Mouse (Mus musculus): ENCODE data around the gene Wap. TPM values are rescaled to one million over a fixed set of nuclear protein-coding genes. Genes with fewer than 3 reads are reported as not detected.

Wap gene
- polyA plus RNA-seq, 1 experiment: not detected

DNA sequence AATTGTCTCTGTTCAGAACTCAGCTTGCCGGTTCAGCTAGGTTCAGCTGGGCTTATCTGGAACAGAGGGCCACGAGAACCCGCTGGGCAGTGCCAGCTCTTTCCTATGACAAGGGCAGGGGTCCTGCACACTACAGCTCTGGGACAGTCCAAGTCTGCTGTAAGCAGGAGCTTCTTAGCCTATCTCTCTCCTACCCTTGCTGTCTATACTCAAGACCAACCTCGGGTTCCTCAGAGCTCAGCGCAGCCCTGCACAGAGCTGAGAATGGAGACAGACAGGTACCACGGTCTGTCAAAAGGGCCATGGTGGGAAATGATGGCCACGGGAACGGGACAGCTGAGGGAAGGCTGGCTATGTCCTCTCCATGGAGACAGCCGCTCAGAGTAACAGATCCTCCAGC lies 35.2 kb downstream of the Wap start:
- TF ChIP-seq POLR2A (IDR thresholded peaks at IDR 0.05; ENCODE audit: low read depth, low read length) (no peak), CTCF (IDR thresholded peaks at IDR 0.05; ENCODE audit: extremely low read depth, insufficient read depth, insufficient read length, insufficient replicate concordance) (no peak)
- peaks cover 4% of the 10 kb centered on the region; the same call in 1 of the 2 replicates for H3K27me3 ChIP-seq (ENCODE audit: control insufficient read depth, insufficient read depth, low read length)

DNA sequence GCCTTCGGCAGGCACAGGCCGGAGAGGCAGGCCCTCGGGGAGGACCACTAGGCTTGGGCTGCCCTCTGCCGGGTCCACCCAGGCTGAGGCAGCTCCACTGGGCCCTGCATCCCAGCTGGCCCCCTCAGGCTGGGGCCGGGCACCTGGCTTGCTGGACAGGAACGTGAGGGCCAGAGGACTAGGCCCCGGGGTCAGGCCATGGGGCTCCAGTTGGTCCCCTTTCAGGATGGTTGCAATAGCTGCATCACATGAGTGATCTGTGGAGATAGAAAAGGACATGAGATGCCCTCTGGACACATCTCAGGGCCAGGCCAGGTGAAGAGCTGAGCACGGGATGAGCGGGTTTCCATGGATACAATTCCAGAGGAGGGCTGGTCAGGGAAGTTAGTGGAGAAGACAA lies 35.8 kb downstream of the Wap start:
- TF ChIP-seq CTCF (IDR thresholded peaks at IDR 0.05; ENCODE audit: extremely low read depth, insufficient read depth, insufficient read length, insufficient replicate concordance): no peak
- 87% methylated on average over 9 of the region's 9 CpGs for WGBS
- H3K36me3 ChIP-seq (ENCODE audit: control insufficient read depth, insufficient read depth, low read length): peaks cover 14% of the 10 kb centered on the region
- H3K27me3 ChIP-seq (ENCODE audit: control insufficient read depth, insufficient read depth, low read length): peaks cover 4% of the 10 kb centered on the region; the same call in 1 of the 2 replicates
- H3K4me3 ChIP-seq (ENCODE audit: extremely low read depth, insufficient read depth, insufficient read length): no peak overlapping the region
- H3K27ac ChIP-seq (ENCODE audit: insufficient read depth, low read length): no peak overlapping the region
- H3K4me1 ChIP-seq (ENCODE audit: control insufficient read depth, insufficient read depth, insufficient read length): peaks cover 9% of the 10 kb centered on the region
- DNase-seq (ENCODE audit: low read depth in 1 of 2, low spot score in 2 of 2): no peak

More for the DNA sequence above, 35.2 kb downstream of the Wap start:
- H3K4me3 ChIP-seq (ENCODE audit: extremely low read depth, insufficient read depth, insufficient read length): no peak overlapping the region
- DNase-seq (ENCODE audit: low read depth in 1 of 2, low spot score in 2 of 2): no peak
- peaks cover 9% of the 10 kb centered on the region for H3K36me3 ChIP-seq (ENCODE audit: control insufficient read depth, insufficient read depth, low read length)
- WGBS: 72% methylated on average over 9 of the region's 9 CpGs
- H3K27ac ChIP-seq (ENCODE audit: insufficient read depth, low read length): no peak overlapping the region
- H3K4me1 ChIP-seq (ENCODE audit: control insufficient read depth, insufficient read depth, insufficient read length): peaks cover 9% of the 10 kb centered on the region

DNA sequence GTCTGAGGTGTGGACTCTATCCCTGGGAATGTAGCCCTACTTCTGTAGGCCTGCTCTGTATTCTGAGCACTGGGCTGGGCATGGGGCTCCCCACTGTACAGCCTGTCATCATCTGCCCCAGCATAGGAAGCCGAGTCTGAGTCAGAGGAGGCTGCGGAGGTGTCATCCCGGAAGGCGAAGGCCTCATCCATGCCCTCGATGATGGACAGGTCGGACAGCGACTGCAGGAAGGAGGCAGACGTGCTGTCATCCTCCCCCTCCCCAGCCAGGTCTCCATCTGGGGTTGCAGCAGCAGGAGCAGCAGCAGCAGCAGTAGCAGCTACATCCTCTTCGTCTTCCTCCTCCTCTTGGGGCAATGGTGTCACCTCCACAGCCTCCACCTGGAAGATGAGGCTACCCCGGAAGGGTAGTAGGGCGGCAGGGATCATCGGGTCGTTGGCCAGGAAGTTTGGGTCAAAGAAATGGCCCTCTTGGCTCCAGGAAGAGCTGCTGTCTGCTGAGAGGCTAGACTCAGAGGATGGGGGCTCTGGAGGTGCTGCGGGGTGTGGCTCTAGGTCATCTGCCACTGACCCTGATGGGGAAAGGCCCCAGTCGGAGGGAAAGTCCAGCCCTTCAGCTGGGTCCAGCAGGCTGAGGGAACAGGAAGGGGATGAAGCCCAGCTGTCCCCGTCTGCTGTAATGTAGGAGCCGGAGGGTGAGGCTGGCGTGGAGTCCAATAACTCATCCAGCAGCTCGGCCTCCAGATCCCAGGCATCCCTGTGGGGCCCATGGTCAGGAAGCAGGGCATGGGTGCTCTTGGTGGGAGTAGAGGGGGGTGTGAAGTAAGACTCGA lies 36.6 kb downstream of the Wap start:
- no peak for DNase-seq (ENCODE audit: low read depth in 1 of 2, low spot score in 2 of 2)
- Histone ChIP-seq H3K27ac (ENCODE audit: insufficient read depth, low read length) (no peak overlapping the region), H3K4me3 (ENCODE audit: extremely low read depth, insufficient read depth, insufficient read length) (no peak overlapping the region), H3K27me3 (ENCODE audit: control insufficient read depth, insufficient read depth, low read length) (peaks cover 4% of the 10 kb centered on the region; the same call in 1 of the 2 replicates), H3K36me3 (ENCODE audit: control insufficient read depth, insufficient read depth, low read length) (peaks cover 20% of the 10 kb centered on the region), H3K4me1 (ENCODE audit: control insufficient read depth, insufficient read depth, insufficient read length) (peaks cover 9% of the 10 kb centered on the region)
- 66% methylated on average over 20 of the region's 20 CpGs for WGBS
- no peak for TF ChIP-seq POLR2A (IDR thresholded peaks at IDR 0.05; ENCODE audit: low read depth, low read length)
- no peak for TF ChIP-seq CTCF (IDR thresholded peaks at IDR 0.05; ENCODE audit: extremely low read depth, insufficient read depth, insufficient read length, insufficient replicate concordance)

DNA sequence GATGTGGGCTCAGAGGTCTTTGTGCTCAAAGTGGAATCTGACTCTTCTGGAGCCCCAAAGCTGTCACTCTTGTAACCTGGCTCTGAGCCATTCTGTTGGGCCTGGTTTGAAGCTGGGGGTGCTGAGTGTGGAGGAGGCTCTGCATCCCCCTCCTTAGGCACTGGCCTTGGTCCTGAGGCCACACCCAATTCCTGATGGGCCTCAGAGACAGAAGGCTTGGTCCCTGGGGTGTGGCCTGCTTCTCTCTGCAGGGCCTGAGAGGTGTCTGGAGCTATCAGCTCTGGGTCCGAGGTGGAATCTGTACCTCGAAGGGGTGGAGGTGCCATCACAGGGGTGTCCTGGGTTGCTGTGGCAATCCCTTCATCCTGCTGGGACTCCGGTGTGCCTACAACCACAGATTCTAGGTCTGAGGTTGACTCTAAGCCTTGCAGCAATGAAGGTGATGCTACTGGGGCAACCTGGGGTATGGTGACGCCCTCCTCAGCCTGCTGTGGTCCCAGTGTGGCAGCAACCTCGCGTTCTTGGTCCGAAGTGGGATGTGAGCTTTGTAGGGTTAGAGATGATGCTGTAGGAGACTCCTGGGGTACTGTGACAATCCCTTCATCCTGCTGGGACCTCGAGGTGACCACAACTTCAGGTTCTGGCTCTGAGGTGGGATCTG lies 38.0 kb downstream of the Wap start:
- Histone ChIP-seq H3K4me3 (ENCODE audit: extremely low read depth, insufficient read depth, insufficient read length) (no peak overlapping the region), H3K36me3 (ENCODE audit: control insufficient read depth, insufficient read depth, low read length) (peaks cover 34% of the 10 kb centered on the region), H3K27me3 (ENCODE audit: control insufficient read depth, insufficient read depth, low read length) (peaks cover 2% of the 10 kb centered on the region; the same call in 1 of the 2 replicates), H3K27ac (ENCODE audit: insufficient read depth, low read length) (no peak overlapping the region), H3K4me1 (ENCODE audit: control insufficient read depth, insufficient read depth, insufficient read length) (peaks cover 7% of the 10 kb centered on the region)
- no peak for DNase-seq (ENCODE audit: low read depth in 1 of 2, low spot score in 2 of 2)
- WGBS: 79% methylated on average over 8 of the region's 8 CpGs
- TF ChIP-seq POLR2A (IDR thresholded peaks at IDR 0.05; ENCODE audit: low read depth, low read length): no peak
- no peak for TF ChIP-seq CTCF (IDR thresholded peaks at IDR 0.05; ENCODE audit: extremely low read depth, insufficient read depth, insufficient read length, insufficient replicate concordance)

DNA sequence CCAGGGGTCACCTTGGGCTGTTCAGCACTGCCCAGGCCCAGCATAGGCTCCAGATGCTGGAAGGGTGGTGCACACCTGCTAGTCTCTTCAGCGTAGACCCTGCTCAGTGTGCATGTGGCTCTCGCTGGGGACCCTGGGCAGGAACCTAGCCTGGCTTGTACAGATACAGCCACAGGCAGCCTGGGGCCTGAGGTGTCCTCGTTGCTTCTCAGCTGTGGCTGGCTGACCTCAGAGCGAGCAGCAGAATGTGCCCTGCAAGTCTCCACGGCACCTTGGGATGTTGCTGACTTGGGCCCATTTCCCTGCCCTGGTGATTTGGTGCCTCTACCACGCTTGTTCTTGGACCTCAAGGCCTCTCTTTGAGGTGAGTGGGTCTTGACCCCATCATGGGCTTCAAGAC lies 38.6 kb downstream of the Wap start:
- no peak for DNase-seq (ENCODE audit: low read depth in 1 of 2, low spot score in 2 of 2)
- TF ChIP-seq CTCF (IDR thresholded peaks at IDR 0.05; ENCODE audit: extremely low read depth, insufficient read depth, insufficient read length, insufficient replicate concordance) (no peak), POLR2A (IDR thresholded peaks at IDR 0.05; ENCODE audit: low read depth, low read length) (no peak)
- H3K27me3 ChIP-seq (ENCODE audit: control insufficient read depth, insufficient read depth, low read length): no peaks in the 10 kb centered on the region
- WGBS: 83% methylated on average over 6 of the region's 6 CpGs
- no peak overlapping the region for H3K4me3 ChIP-seq (ENCODE audit: extremely low read depth, insufficient read depth, insufficient read length)
- H3K27ac ChIP-seq (ENCODE audit: insufficient read depth, low read length): no peak overlapping the region
- peaks cover under 1% of the 10 kb centered on the region; the same call in 1 of the 2 replicates for H3K4me1 ChIP-seq (ENCODE audit: control insufficient read depth, insufficient read depth, insufficient read length)
- peaks cover 37% of the 10 kb centered on the region for H3K36me3 ChIP-seq (ENCODE audit: control insufficient read depth, insufficient read depth, low read length)

DNA sequence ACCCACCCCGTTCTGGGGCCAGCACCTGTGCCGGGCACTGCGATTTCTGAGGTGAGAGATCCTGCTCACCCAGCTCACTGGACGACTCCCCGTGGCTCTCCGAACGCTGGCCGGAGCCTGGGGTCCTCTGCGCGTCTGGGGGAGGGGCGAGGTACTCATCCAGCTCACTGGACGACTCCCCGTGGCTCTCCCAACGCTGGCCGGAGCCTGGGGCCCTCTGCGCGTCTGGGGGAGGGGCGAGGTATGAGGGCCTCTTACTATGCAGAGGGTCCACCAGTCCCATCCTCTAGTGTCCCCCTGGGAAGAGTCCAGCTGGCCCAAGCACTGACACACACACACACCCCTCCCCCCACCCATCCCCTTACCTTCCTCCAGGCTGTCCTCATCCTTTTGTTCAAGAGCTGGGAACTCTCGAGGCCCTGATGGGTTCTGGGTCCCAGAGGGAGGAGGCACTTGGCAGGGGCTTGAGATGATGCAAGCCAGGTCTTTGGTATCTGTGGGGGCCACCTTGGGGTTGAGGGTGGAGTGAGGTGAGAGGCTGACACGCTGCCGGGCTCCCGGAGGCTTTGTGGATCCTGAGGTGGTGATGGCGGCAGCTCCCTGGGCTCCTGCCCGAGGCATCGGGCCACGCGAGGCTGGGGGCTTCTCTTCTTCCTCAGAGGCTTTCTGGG lies 39.3 kb downstream of the Wap start:
- H3K36me3 ChIP-seq (ENCODE audit: control insufficient read depth, insufficient read depth, low read length): peaks cover 44% of the 10 kb centered on the region

More for the DNA sequence above, 39.3 kb downstream of the Wap start:
- Histone ChIP-seq H3K27ac (ENCODE audit: insufficient read depth, low read length) (no peak overlapping the region), H3K27me3 (ENCODE audit: control insufficient read depth, insufficient read depth, low read length) (no peaks in the 10 kb centered on the region), H3K4me1 (ENCODE audit: control insufficient read depth, insufficient read depth, insufficient read length) (no peaks in the 10 kb centered on the region; the same call in 1 of the 2 replicates), H3K4me3 (ENCODE audit: extremely low read depth, insufficient read depth, insufficient read length) (no peak overlapping the region)
- DNase-seq (ENCODE audit: low read depth in 1 of 2, low spot score in 2 of 2): no peak
- TF ChIP-seq POLR2A (IDR thresholded peaks at IDR 0.05; ENCODE audit: low read depth, low read length) (no peak), CTCF (IDR thresholded peaks at IDR 0.05; ENCODE audit: extremely low read depth, insufficient read depth, insufficient read length, insufficient replicate concordance) (no peak)
- WGBS: 83% methylated on average over 27 of the region's 27 CpGs
